Mouse (Mus musculus) lung, postnatal 0 days (tissue): Measurements from ENCODE around the gene Slc15a3. TPM values are rescaled to one million over a fixed set of nuclear protein-coding genes. Genes with fewer than 3 reads are reported as not detected.
A peak's percentile ranks its signal among the peaks of the same experiment; 100 is the strongest.

Experiments
- ATAC-seq: fragments of 200-750 bp; cut with Nextera tagmentation; 2 replicates; pipeline ENCODE4 v1.8.0; 2017; ENCODE audit warnings: moderate library complexity
- DNase-seq: peaks from one replicate; pipeline ENCODE4 v3.0.0-alpha.2; 2016; ENCODE audit warnings: low spot score
- H3K27ac ChIP-seq: fragments of 300-500 bp; sonication (generic); 2 replicates; pipeline ENCODE4 v1.5.1; 2014; ENCODE audit warnings: antibody characterized with exemption, mild to moderate bottlenecking, low read length, mixed read lengths
- H3K27me3 ChIP-seq: fragments of 300-500 bp; sonication (generic); replicated peaks from 2 replicates; pipeline ENCODE4 v1.6.1; 2014; ENCODE audit warnings: low read length, mixed read lengths; ENCODE audit not compliant: insufficient read depth
- H3K36me3 ChIP-seq: fragments of 300-500 bp; sonication (generic); 2 replicates; pipeline ENCODE4 v1.6.1; 2014; ENCODE audit warnings: low read length, mixed read lengths; ENCODE audit not compliant: insufficient read depth
- H3K4me1 ChIP-seq: fragments of 300-500 bp; sonication (generic); 2 replicates; pipeline ENCODE4 v1.6.1; 2014; ENCODE audit warnings: antibody characterized with exemption, low read depth, low read length, mixed read lengths; ENCODE audit not compliant: insufficient read depth
- H3K4me2 ChIP-seq: fragments of 300-500 bp; sonication (generic); replicated peaks from 2 replicates; pipeline ENCODE4 v1.6.1; 2014; ENCODE audit warnings: low read depth, mild to moderate bottlenecking, low read length, moderate library complexity, mixed read lengths
- H3K4me3 ChIP-seq: fragments of 300-500 bp; sonication (generic); 2 replicates; pipeline ENCODE4 v1.5.1; 2014; ENCODE audit warnings: low read depth, low read length
- H3K9ac ChIP-seq: fragments of 300-500 bp; sonication (generic); replicated peaks from 2 replicates; pipeline ENCODE4 v1.6.1; 2014; ENCODE audit warnings: low read depth, mild to moderate bottlenecking
- H3K9me3 ChIP-seq: fragments of 300-500 bp; sonication (generic); 2 replicates; pipeline ENCODE4 v1.6.1; 2016; ENCODE audit warnings: low read length, mixed read lengths
- CTCF ChIP-seq: IDR thresholded peaks from 2 replicates; pipeline ENCODE4 v1.5.1; 2016; ENCODE audit warnings: antibody characterized with exemption, mild to moderate bottlenecking
- EP300 ChIP-seq: IDR thresholded peaks from 2 replicates; pipeline ENCODE4 v1.6.1; 2016; ENCODE audit warnings: antibody characterized with exemption, mild to moderate bottlenecking, control low read depth
- WGBS: fragments of 180-500 bp; shearing (Covaris S2); extraction: QIAGEN DNeasy Blood & Tissue Kit; methylation state at CpG from one replicate; pipeline ENCODE4 v1.1.7; 2014; 5-methylcytosine and 5-hydroxymethylcytosine counted together
- polyA plus RNA-seq: library from polyadenylated mRNA; unstranded; fragments of >200 nt; fragmentation: Nextera tagmentation; extraction: Ambion mirVana; gene quantifications from 2 replicates; pipeline ENCODE4 v1.2.1, GENCODE M21; 2015

Gene Slc15a3
- polyA plus RNA-seq, 1 experiment from 2014 or later = 3.0 TPM

- Histone ChIP-seq H3K9me3 (no peaks in the 10 kb centered on the region), H3K4me3 (no peak overlapping the region), H3K36me3 (peaks cover 28% of the 10 kb centered on the region), H3K27me3 (no peaks in the 10 kb centered on the region), H3K27ac (no peak overlapping the region), H3K4me1 (peaks cover 4% of the 10 kb centered on the region; the same call in 1 of the 2 replicates), H3K9ac (no peak overlapping the region), H3K4me2 (no peak overlapping the region)
- DNase-seq (no peak), ATAC-seq (no peak)
- WGBS = 78% methylated on average over 14 of the region's 14 CpGs
- TF ChIP-seq CTCF = no peak
These were observed 31.9 kb downstream of the Slc15a3 start for GRCm38 (mm10) chr19:10871328-10871961.

- Histone ChIP-seq H3K27ac (no peak overlapping the region), H3K4me3 (no peak overlapping the region), H3K27me3 (no peaks in the 10 kb centered on the region), H3K4me2 (no peak overlapping the region), H3K36me3 (peaks cover 9% of the 10 kb centered on the region), H3K4me1 (peaks cover 16% of the 10 kb centered on the region), H3K9ac (no peak overlapping the region), H3K9me3 (no peaks in the 10 kb centered on the region)
- peak; percentile 30 for DNase-seq
- WGBS = 77% methylated on average over 7 of the region's 7 CpGs
- no peak for ATAC-seq
- no peak for TF ChIP-seq CTCF
- no peak for TF ChIP-seq EP300
These were observed 38.8 kb downstream of the Slc15a3 start for GRCm38 (mm10) chr19:10878201-10878837.

GRCm38 (mm10) chr19:10880085-10880974 is 40.8 kb downstream of the Slc15a3 start:
- WGBS = 15% methylated on average over 6 of the region's 7 CpGs
- Histone ChIP-seq H3K4me1 (peaks cover 16% of the 10 kb centered on the region), H3K9ac (0 out of 2 replicates have a peak overlapping the region, but pooled peaks have one; percentile 23), H3K36me3 (no peaks in the 10 kb centered on the region), H3K4me3 (peak overlapping the region; percentile 65), H3K9me3 (no peaks in the 10 kb centered on the region), H3K27ac (peak overlapping the region; percentile 93), H3K27me3 (no peaks in the 10 kb centered on the region), H3K4me2 (peak overlapping the region; percentile 76)
- TF ChIP-seq EP300 (0 out of 2 replicates have a peak, but pooled peaks have one; percentile 2), CTCF (peak; percentile 68)
- ATAC-seq = peak; percentile 73
- DNase-seq = peak; percentile 86

GRCm38 (mm10) chr19:10880975-10881425 is 41.5 kb downstream of the Slc15a3 start:
- H3K4me3 ChIP-seq = peak overlapping the region; percentile 65
- peak overlapping the region; percentile 39; the same call in 1 of the 2 replicates for H3K9ac ChIP-seq
- no peaks in the 10 kb centered on the region for H3K27me3 ChIP-seq
- H3K27ac ChIP-seq = peak overlapping the region; percentile 93
- TF ChIP-seq CTCF (no peak), EP300 (no peak)
- ATAC-seq = peak; percentile 50
- H3K9me3 ChIP-seq = no peaks in the 10 kb centered on the region
- H3K36me3 ChIP-seq = no peaks in the 10 kb centered on the region
- H3K4me2 ChIP-seq = peak overlapping the region; percentile 76
- no peak for DNase-seq
- H3K4me1 ChIP-seq = peaks cover 16% of the 10 kb centered on the region
- WGBS = 1% methylated on average over 14 of the region's 14 CpGs

- DNase-seq = peak; percentile 99
- TF ChIP-seq CTCF = peak; percentile 61
- TF ChIP-seq EP300 = no peak
- H3K4me3 ChIP-seq = peak within 1 kb of the TSS; percentile 65
These were observed 42.1 kb downstream of the Slc15a3 start, which contains the start of gene Tmem109 for GRCm38 (mm10) chr19:10881426-10882154. TSS of gene Tmem109 (minus strand) at chr19:10882001.

More at GRCm38 (mm10) chr19:10881426-10882154, 42.1 kb downstream of the Slc15a3 start, which contains the start of gene Tmem109:
- peak; percentile 81 for ATAC-seq
- peaks cover 16% of the 10 kb centered on the region for H3K4me1 ChIP-seq
- H3K9ac ChIP-seq = peak within 1 kb of the TSS; percentile 39
- H3K36me3 ChIP-seq = no peaks in the 10 kb centered on the region
- H3K27ac ChIP-seq = peak within 1 kb of the TSS; percentile 93
- H3K9me3 ChIP-seq = no peaks in the 10 kb centered on the region
- under 1% methylated on average over 49 of the region's 49 CpGs for WGBS
- H3K4me2 ChIP-seq = peak within 1 kb of the TSS; percentile 76
- H3K27me3 ChIP-seq = no peaks in the 10 kb centered on the region
